Mouse (Mus musculus) layer of hippocampus, postnatal 25 days (tissue): ENCODE results near the gene Cep57l1. TPM values are rescaled to one million over a fixed set of nuclear protein-coding genes. Genes with fewer than 3 reads are reported as not detected.

Source experiments
- DNase-seq, 2 experiments: peaks; one replicate each; pipeline ENCODE4 v3.0.0; 2022; ENCODE audit warnings: mixed read lengths in 2 of 2, low spot score in 1 of 2; ENCODE audit errors: extremely low spot score in 1 of 2
- total RNA-seq, 2 experiments: library from RNA; stranded (reverse); gene quantifications; 2 replicates each; pipeline ENCODE4 v1.2.3; 2021

Gene Cep57l1
- total RNA-seq, 2 experiments from 2014 or later, result 5.1 to 8.4 TPM

DNA sequence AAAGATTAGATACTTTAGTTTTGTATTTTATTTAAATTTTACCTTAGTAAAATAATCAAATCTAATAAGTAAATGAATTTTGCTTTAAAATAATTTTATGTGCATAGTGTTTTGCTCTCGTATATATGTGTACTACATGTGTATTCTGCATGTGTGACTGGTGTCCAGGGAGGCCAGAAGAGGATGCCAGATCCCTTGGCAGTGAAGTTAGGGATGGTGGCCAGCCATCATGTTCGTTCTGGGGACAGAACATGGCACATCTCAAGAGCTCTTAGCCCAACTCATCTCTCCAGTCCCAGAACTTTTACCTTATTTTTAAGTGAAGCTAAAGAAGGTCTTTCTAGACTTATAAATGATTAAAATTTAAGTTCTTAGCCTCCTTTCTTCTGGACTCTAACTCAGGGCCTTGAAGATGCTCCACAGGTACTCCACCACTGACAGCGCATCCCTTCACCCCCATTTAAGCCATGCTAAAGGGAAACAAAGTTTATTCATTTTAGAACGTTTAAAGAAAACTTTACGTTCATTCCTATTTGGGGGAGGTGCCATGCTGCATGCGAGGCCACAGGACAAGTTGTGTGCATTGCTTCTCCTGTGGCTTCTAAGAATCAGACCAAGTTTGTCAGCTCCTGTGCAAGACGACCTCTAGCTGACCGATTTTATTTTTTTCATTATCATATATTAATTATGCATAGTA, 8.5 kb upstream of the Cep57l1 start:
- DNase-seq, result no peak

- no peak for DNase-seq
These were observed 6.8 kb upstream of the Cep57l1 start for GRCm38 (mm10) chr10:41816516-41816915.

- DNase-seq, result no peak
These were observed 4.7 kb upstream of the Cep57l1 start for GRCm38 (mm10) chr10:41814305-41814853.

DNA sequence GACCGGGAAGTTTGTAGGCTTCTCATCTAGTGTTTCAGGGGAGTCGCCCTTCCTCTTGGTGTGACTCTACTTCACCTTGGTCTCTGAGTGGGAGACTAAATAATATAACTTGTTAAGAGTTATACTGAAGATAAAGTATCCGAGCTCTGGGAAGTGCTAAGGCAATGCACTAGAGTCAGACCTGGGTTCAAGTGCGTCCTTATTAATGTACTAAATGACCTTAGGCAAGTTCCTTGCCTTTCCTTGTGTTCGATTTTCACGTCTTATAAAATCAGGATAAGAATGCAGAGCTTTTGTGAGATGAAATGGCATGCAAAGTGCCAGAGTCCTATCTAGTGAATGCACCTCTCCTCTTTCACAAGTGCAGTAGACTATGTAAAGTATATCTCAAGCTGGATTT, 2.9 kb upstream of the Cep57l1 start:
- DNase-seq, result no peak

- DNase-seq, result no peak
These were observed 1.1 kb upstream of the Cep57l1 start for GRCm38 (mm10) chr10:41810564-41811455.

- peak in 1 of 2 experiments; percentile 73 for DNase-seq
These were observed 446 bp downstream of the Cep57l1 start for GRCm38 (mm10) chr10:41809080-41809770.

- no peak for DNase-seq
These were observed 3.8 kb downstream of the Cep57l1 start for GRCm38 (mm10) chr10:41805729-41806355.

- DNase-seq, result no peak
These were observed 5.0 kb downstream of the Cep57l1 start for GRCm38 (mm10) chr10:41804711-41805110.

- no peak for DNase-seq
These were observed 6.2 kb downstream of the Cep57l1 start for GRCm38 (mm10) chr10:41803467-41803866.

- no peak for DNase-seq
These were observed 12.4 kb downstream of the Cep57l1 start for GRCm38 (mm10) chr10:41797253-41797652.

DNA sequence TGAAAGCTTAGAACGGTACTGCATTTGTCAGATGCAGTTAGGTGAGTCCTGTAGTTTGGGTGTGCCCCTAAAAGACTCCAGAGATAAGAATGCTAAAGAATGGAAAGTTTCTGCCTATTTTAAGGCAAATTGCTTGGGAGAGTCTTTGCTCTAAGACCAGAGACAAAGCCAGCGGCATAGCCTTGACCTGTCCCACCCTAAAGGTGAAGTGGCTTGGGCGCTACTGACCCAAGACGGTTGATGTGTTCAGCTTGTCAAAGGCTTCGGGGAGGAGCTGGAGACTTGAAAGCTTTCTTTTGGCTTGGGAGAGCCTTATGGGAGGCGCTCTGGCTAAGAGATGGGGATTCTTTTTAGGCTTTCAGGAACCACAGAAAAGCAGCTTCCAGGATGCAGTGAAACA, 17.3 kb downstream of the Cep57l1 start:
- DNase-seq, result no peak

DNA sequence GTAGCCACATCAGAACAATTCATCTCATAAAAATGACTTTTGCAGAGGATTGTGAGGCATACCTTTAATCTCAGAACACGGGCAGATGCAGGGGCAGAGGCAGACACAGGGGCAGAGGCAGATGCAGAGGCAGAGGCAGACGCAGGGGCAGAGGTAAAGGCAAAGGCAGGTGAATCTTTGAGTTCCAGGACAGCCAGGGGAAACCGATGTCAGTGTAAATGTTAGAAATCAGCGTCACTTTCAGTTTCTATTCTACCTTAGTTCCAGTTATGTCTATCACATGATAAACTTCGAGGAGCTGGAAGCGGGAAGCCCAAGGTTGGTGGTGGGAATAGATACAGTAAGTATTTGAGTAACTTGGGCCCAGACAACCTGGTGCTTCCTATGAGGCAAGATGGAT, 42.4 kb downstream of the Cep57l1 start:
- DNase-seq, result no peak

DNA sequence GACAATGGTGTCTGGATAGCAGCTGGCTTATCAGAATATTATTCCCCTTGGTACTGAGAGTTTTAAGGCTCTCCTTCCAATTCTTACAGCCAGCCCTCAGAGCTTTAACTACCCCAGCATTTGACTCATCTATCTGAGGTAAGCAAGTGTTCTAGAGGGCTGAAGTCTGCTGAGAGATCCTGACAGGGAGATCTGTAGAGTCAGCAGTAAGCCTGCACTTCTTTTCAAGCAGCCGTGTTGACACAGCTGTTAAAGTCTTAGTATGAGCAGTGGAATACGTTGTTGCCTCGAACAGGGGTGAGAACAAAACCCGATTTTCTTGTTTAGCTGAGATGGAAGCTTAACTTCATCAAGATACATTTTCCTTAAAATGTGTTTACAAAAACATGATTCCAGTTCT, 43.4 kb downstream of the Cep57l1 start:
- no peak for DNase-seq

DNA sequence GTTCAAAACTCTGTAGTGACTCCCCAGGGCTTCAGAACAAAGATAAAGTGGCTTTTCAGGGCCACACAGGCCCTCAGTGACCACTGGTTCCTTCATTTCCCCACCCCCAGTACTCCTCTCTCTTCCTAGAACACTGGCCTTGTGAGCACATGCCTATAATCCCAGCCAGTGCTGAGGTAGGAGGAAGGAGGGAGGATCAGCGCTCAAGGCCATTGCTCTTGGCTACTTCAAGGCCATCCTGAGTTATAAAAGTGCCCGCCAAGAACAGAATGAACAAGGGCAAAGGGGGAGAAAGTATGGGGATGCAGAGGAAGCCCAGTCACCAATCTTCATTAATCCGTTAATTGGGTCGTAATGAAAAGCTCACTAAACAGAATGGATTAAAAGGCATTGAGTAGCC, 44.1 kb downstream of the Cep57l1 start:
- no peak for DNase-seq

DNA sequence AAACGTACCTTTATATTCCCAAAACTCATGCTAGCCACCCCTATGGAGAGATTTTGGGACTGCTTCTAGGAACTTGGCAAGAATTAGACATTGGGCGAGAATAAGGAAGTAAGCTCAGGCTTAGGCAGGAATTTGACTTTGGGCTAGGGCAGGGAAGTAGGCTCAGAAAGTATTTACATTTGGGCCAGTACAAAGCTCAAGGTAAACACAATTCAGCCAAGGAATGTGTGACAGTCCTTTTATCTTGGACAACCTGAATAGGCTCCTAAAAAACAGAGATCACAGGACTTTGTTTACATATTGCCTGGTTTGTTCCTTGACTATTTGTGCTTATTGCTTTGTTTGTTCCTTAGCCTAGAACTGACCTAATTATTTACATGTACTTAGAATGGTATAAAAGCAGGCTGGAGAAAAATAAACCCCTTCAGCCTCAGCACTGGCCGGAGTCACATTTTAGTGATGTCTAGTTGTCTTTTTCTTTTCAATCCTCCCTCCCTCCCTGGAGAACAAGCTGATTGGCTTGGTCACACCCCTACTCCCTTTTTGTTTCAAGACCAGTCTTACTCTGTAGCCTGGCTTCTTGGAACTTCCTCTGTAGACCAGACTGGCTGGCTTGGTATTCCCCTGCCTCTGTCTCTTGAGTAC, 45.8 kb downstream of the Cep57l1 start:
- no peak for DNase-seq

GRCm38 (mm10) chr10:41760866-41761265, 48.8 kb downstream of the Cep57l1 start:
- DNase-seq, result no peak

DNA sequence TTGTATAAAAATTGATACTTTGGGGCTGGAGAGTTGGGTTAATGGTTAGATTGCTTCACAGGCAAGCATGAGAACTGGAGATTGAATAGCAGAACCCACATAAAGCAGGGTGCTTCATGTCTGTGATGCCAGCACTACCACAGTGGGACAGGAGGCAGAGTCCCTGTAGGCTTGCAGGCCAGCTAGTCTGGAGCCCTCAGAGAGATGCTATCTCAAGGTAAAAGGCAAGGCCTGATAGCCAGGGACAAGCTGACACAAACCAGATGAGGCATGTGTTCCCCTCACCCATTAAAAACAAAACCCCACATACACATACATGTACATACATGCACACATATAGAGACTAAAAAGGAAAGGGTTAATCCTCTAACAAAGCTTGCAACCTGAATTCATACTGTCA, 51.6 kb downstream of the Cep57l1 start:
- no peak for DNase-seq

DNA sequence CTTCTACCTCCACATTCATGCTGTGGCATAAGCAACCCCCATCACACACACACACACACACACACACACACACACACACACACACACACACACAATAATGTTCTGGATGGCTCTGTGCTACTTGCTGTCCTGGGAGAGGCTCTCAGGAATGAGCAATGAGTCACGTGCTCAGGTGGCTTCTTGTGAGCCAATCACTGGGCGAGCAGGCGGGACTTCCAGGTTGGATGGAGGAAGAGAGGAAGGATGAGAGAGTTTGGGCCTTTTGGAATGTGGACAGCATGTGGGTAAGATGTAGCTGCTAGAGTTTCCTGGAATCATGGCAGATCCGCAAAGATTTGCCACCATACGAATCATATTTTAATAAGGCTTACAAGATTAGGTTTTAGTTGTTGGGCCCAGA, 52.4 kb downstream of the Cep57l1 start:
- no peak for DNase-seq

DNA sequence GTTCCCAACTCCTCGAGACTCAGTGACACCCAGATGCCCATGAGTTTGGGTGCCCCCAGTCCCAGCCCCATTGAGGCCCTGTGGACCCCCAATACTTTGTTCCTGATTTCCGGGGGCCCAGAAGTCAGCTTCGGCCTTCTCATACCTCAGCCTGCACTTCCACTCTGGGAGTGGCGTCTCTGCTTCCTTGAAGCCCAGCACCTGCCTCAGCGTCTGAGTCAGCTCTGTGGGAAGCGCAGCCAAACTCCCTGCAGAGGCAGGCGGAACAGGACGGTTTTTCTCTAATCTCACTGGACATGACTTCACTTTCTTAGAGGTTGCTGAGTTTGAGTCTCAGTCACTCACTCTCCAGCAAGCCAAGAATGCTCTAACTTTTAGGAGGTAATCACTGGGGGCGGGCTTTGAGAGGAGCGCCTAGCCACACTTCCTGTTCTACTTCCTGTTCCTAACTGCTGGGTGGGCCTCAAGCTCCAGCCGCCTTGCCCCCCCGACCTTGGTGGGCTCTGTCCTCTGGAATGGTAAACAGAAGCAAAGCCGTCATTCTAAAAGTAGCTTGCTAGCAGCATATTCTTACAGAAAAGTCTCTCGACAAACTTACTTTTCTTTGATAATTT, 57.7 kb downstream of the Cep57l1 start:
- no peak for DNase-seq

DNA sequence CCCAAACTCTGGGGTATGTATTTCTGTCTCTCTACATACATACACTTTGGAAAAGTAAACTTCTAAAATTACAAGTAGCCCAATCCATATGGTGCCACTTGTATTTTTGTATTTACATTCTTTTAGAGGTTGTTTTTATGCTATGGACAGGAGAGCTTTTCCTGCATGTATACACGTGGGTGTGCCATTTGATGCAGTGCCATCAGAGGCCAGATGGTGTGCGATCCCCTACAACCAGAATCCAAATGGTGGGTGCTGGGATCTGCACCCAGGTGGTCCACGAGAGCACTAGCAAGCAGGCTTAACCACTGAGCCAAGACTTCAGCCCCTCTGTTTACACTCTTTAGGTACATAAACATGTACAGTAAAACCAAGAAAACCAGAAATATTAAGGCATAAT, 60.4 kb downstream of the Cep57l1 start:
- DNase-seq, result no peak
